Mouse (Mus musculus) intestine, embryonic 15.5 days (tissue): ENCODE measurements around the gene Hoxc8. TPM values are rescaled to one million over a fixed set of nuclear protein-coding genes. Genes with fewer than 3 reads are reported as not detected.

Experiments
- ATAC-seq: fragments of 200-750 bp; cut with Nextera tagmentation; 2 replicates; pipeline ENCODE4 v1.8.0; 2017; ENCODE audit warnings: moderate TSS enrichment, moderate library complexity
- H3K27ac ChIP-seq: fragments of 300-500 bp; sonication (generic); 2 replicates; pipeline ENCODE4 v1.5.1; 2015; ENCODE audit warnings: mild to moderate bottlenecking, inconsistent platforms
- H3K27me3 ChIP-seq: fragments of 300-500 bp; sonication (generic); replicated peaks from 2 replicates; pipeline ENCODE4 v1.6.1; 2015; ENCODE audit warnings: inconsistent platforms
- H3K36me3 ChIP-seq: fragments of 300-500 bp; sonication (generic); 2 replicates; pipeline ENCODE4 v1.6.1; 2015; ENCODE audit warnings: inconsistent platforms
- H3K4me1 ChIP-seq: fragments of 300-500 bp; sonication (generic); replicated peaks from 2 replicates; pipeline ENCODE4 v1.6.1; 2015; ENCODE audit warnings: inconsistent platforms
- H3K4me2 ChIP-seq: fragments of 300-500 bp; sonication (generic); replicated peaks from 2 replicates; pipeline ENCODE4 v1.6.1; 2015; ENCODE audit warnings: mild to moderate bottlenecking, inconsistent platforms
- H3K4me3 ChIP-seq: fragments of 300-500 bp; sonication (generic); replicated peaks from 2 replicates; pipeline ENCODE4 v1.5.1; 2015; ENCODE audit warnings: inconsistent platforms
- H3K9ac ChIP-seq: fragments of 300-500 bp; sonication (generic); 2 replicates; pipeline ENCODE4 v1.6.1; 2015; ENCODE audit warnings: inconsistent platforms
- H3K9me3 ChIP-seq: fragments of 300-500 bp; sonication (generic); 2 replicates; pipeline ENCODE4 v1.6.1; 2016; ENCODE audit warnings: inconsistent platforms
- WGBS: fragments of 180-500 bp; shearing (Covaris S2); methylation state at CpG from one replicate; pipeline ENCODE4 v1.1.7; 2015; 5-methylcytosine and 5-hydroxymethylcytosine counted together
- polyA plus RNA-seq: library from polyadenylated mRNA; unstranded; fragments of >200 nt; fragmentation: Nextera tagmentation; extraction: Ambion mirVana; gene quantifications from 2 replicates; pipeline ENCODE4 v1.2.1, GENCODE M21; 2015

The Hoxc8 gene
- polyA plus RNA-seq, 1 experiment from 2014 or later, result 7.0 TPM

DNA sequence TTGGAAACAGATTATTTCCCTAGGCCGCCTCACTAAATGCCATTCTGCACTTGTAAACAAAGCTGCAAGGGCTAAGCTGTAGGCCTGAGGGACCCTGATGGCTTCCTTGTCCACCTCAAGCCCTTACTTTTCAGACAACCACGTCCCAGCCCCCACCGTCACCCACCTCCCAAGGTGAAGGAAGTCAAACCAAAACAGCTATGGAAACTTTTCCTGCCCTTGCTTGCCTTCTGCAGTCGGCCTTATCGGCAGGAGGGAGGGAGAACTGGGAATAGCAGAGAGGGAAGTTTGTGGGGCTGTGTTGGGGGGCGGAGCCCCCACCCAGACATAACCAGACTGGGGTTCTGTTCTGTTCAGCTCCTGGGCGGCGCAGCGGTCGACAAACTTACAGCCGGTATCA lies 1.8 kb downstream of the Hoxc8 start:
- WGBS, result 10% methylated on average over 11 of the region's 11 CpGs
- peak overlapping the region; percentile 34 for H3K4me3 ChIP-seq
- H3K36me3 ChIP-seq, result no peaks in the 10 kb centered on the region
- peak overlapping the region; percentile 58 for H3K4me2 ChIP-seq
- H3K9ac ChIP-seq, result 0 out of 2 replicates have a peak overlapping the region, but pooled peaks have one; percentile 44
- H3K4me1 ChIP-seq, result no peaks in the 10 kb centered on the region
- H3K9me3 ChIP-seq, result no peaks in the 10 kb centered on the region
- H3K27me3 ChIP-seq, result peaks cover 82% of the 10 kb centered on the region
- H3K27ac ChIP-seq, result no peak overlapping the region
- ATAC-seq, result no peak

DNA sequence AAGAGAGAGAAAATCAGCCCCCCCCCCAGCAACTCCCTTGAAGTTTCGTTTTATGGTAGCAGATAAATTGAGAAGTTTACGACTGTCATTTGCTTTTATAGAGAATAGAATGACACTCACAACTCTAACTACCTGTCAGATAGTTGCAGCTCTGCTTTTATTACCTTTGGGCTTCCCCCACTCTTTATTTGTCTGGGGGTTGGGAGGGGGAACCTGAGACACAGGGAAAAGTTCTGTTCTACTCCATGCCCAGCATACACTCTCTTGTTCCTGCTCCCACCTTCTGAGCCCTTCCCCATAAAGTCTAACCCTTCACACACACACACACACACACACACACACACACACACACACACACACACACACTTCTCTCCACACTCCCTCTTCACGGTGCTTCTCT lies 2.5 kb downstream of the Hoxc8 start:
- no peak overlapping the region for H3K9ac ChIP-seq
- peaks cover 2% of the 10 kb centered on the region; the same call in 1 of the 2 replicates for H3K4me1 ChIP-seq
- peaks cover 83% of the 10 kb centered on the region for H3K27me3 ChIP-seq
- no peak overlapping the region for H3K27ac ChIP-seq
- ATAC-seq, result no peak
- H3K9me3 ChIP-seq, result no peaks in the 10 kb centered on the region
- no peaks in the 10 kb centered on the region for H3K36me3 ChIP-seq
- H3K4me3 ChIP-seq, result no peak overlapping the region
- WGBS, result 8% methylated on average over 3 of the region's 3 CpGs
- H3K4me2 ChIP-seq, result peak overlapping the region; percentile 58

DNA sequence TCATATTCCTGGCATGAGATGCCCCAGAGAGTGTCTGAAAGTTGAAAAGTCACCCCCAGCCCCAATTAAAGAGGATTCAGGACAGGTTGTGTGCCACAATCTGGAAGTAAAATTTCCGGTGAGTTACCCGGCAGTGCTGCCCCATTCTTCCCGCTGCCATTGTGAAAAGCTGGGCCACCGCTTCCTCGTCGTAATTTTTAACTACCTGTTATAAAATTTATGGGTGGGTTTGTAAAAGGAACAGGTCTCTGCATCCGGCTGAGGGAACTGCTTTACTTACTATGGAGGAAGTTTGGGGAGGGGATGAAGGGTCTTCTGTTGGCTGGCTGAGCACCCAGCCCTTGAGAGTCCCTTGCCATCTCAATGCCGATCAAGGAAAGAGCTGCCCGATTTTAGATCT lies 6.1 kb downstream of the Hoxc8 start:
- 10% methylated on average over 9 of the region's 9 CpGs for WGBS
- ATAC-seq, result no peak
- Histone ChIP-seq H3K27me3 (peaks cover 84% of the 10 kb centered on the region), H3K4me3 (no peak overlapping the region), H3K4me2 (peak overlapping the region; percentile 6; the same call in 1 of the 2 replicates), H3K27ac (no peak overlapping the region), H3K4me1 (peaks cover 19% of the 10 kb centered on the region; the same call in 1 of the 2 replicates), H3K9ac (peak overlapping the region; percentile 1; the same call in 1 of the 2 replicates), H3K36me3 (no peaks in the 10 kb centered on the region), H3K9me3 (no peaks in the 10 kb centered on the region)

DNA sequence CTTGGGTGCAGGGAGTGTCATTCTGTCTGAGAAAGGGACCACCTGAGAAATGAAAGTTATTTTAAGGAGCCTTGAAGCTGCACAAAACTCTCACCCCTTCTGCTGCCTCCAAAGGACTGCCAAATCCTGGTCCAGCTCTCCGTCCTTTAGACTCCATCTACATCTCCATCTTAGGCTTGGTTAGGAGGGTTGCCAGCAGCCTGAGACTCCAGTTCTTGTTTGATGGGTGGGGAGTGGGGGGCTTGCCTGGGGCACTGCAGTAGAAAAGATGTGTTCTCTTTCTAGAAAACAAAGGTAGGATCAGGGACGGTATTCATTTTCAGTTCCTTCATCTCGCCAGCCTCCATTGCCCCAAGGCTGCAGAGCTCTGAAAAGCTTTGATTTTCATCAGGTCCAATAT lies 7.0 kb downstream of the Hoxc8 start:
- Histone ChIP-seq H3K9ac (no peak overlapping the region; the same call in 1 of the 2 replicates), H3K27ac (peak overlapping the region; percentile 61)

DNA sequence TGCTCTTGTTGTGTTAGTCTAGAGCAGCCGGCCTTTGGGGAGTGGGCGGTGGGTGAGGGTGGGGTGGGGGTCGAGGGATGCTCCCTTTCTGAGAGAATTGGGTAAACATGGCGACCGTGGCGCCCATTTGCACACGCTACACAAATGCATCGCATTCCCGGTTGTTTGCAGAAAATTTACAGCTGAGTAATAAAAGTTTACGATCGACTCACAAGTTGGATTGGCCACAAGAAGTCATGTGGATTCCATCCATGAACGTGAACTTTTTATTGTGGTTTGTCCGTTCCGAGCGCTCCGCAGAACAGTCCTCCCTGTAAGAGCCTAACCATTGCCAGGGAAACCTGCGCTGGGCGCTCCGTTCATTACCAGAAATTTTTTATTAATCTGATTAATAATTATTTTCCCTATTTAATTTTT lies 7.5 kb downstream of the Hoxc8 start, which contains the start of gene Hoxc6:
Hoxc6 (plus strand) TSS at position 319 of the 417 bp plus-strand sequence.
- WGBS, result 3% methylated on average over 19 of the region's 19 CpGs
- ATAC-seq, result peak; percentile 57; the same call in 1 of the 2 replicates
- H3K9me3 ChIP-seq, result no peaks in the 10 kb centered on the region
- H3K4me3 ChIP-seq, result peak within 1 kb of the TSS; percentile 44
- peaks cover 23% of the 10 kb centered on the region; the same call in 1 of the 2 replicates for H3K4me1 ChIP-seq
- H3K36me3 ChIP-seq, result no peaks in the 10 kb centered on the region
- peak within 1 kb of the TSS; percentile 85 for H3K27ac ChIP-seq
- H3K27me3 ChIP-seq, result peaks cover 84% of the 10 kb centered on the region
- H3K9ac ChIP-seq, result peak within 1 kb of the TSS; percentile 42
- H3K4me2 ChIP-seq, result peak within 1 kb of the TSS; percentile 73

More for the DNA sequence above, 7.0 kb downstream of the Hoxc8 start:
- 9% methylated on average over 3 of the region's 3 CpGs for WGBS
- Histone ChIP-seq H3K27me3 (peaks cover 84% of the 10 kb centered on the region), H3K36me3 (no peaks in the 10 kb centered on the region), H3K9me3 (no peaks in the 10 kb centered on the region), H3K4me1 (peaks cover 23% of the 10 kb centered on the region; the same call in 1 of the 2 replicates), H3K4me3 (0 out of 2 replicates have a peak overlapping the region, but pooled peaks have one; percentile 44), H3K4me2 (peak overlapping the region; percentile 73)
- no peak for ATAC-seq

DNA sequence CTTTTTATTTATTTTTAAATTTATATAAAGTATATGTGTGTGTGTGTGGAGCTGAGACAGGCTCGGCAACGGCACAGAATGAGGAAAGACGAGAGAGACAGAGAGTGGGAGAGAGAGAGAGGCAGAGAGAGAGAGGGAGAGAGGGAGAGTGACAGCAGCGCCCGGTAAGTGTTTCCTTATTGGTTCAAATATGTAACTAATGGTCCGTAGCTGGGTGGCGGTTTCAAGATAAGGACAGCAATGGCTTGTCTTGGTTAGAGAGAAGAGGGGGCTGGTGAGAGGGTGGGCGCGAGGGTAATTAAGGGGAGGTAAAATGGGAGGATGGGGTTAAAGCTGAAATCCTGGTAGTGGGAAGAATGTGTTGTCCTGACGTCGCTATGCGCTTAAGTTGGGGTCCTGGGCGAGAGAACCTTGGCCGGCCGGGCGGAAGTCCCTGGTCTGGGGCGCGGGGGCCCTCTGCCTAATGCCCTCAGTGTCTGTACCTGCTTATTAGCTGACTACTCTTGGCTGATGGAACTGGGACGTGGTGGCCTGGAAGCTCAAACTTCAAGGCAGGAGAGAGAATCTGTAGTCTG lies 8.3 kb downstream of the Hoxc8 start:
- no peaks in the 10 kb centered on the region for H3K36me3 ChIP-seq
- 0 out of 2 replicates have a peak overlapping the region, but pooled peaks have one; percentile 42 for H3K9ac ChIP-seq
- peak overlapping the region; percentile 85 for H3K27ac ChIP-seq
- H3K4me2 ChIP-seq, result peak overlapping the region; percentile 73
- peaks cover 85% of the 10 kb centered on the region for H3K27me3 ChIP-seq
- peak overlapping the region; percentile 44 for H3K4me3 ChIP-seq
- ATAC-seq, result peak; percentile 21; the same call in 1 of the 2 replicates
- 1% methylated on average over 19 of the region's 19 CpGs for WGBS
- H3K4me1 ChIP-seq, result peaks cover 23% of the 10 kb centered on the region; the same call in 1 of the 2 replicates
- no peaks in the 10 kb centered on the region for H3K9me3 ChIP-seq

DNA sequence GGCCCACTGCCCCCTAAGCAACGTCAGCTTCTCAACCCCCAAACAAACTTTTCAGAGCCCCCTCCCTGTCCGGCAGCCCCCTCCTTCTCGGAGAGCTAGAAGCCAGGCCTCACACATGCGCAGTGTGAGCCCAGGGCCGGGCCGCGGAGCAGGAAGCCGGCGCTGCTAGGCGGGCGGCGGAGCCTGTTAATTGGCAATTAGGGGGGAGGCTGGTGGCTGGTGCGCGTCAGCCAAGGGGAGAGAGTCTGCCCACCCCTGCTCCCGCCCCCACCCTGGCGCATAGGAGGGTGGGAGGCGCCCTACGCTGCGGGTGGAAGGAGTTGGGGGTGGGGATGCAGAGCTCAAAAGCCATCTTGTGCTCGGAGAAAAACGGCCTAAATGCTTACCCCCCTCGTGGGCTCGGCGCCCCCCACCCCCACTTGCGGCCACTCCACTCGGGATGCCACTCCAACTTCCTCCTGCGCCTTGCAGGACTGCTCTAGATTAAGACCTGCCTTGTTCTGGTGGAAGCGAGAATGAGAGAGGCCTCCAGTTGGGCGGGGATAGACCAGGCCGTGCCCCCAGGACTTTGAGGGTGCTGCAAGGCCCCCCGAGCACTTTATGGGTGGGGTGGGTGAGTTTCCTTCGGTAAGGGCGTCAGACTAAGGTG lies 8.9 kb downstream of the Hoxc8 start:
- peak overlapping the region; percentile 73 for H3K4me2 ChIP-seq
- no peaks in the 10 kb centered on the region for H3K9me3 ChIP-seq
- ATAC-seq, result peak; percentile 82
- peak overlapping the region; percentile 85 for H3K27ac ChIP-seq
- peak overlapping the region; percentile 44 for H3K4me3 ChIP-seq
- peak overlapping the region; percentile 42 for H3K9ac ChIP-seq
- peaks cover 23% of the 10 kb centered on the region; the same call in 1 of the 2 replicates for H3K4me1 ChIP-seq
- peaks cover 90% of the 10 kb centered on the region for H3K27me3 ChIP-seq
- H3K36me3 ChIP-seq, result no peaks in the 10 kb centered on the region
- WGBS, result 1% methylated on average over 33 of the region's 33 CpGs

DNA sequence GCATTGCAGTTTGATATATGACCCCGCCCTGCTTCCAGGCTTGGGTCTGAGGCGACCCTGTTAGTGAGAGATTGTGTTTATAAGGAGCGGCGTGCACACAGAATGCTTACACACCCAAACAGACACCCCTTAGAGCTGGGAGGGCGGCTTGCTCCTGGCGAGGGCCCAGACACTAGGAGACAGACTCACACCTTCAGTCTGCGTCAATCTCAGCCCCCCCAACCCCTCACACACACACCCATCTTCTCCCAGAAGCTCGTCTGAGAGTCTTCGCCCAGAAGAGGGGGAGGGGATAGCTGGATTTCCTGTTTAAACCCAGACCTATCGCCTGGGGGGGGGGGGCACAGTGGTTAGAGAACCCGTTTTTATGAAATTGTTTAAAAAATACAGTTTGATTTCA lies 9.5 kb downstream of the Hoxc8 start:
- Histone ChIP-seq H3K27ac (peak overlapping the region; percentile 85), H3K9me3 (no peaks in the 10 kb centered on the region), H3K27me3 (peaks cover 91% of the 10 kb centered on the region), H3K4me2 (peak overlapping the region; percentile 73), H3K9ac (no peak overlapping the region), H3K4me3 (peak overlapping the region; percentile 44), H3K4me1 (peaks cover 23% of the 10 kb centered on the region; the same call in 1 of the 2 replicates), H3K36me3 (no peaks in the 10 kb centered on the region)
- peak; percentile 27 for ATAC-seq
- WGBS, result 5% methylated on average over 10 of the region's 11 CpGs

DNA sequence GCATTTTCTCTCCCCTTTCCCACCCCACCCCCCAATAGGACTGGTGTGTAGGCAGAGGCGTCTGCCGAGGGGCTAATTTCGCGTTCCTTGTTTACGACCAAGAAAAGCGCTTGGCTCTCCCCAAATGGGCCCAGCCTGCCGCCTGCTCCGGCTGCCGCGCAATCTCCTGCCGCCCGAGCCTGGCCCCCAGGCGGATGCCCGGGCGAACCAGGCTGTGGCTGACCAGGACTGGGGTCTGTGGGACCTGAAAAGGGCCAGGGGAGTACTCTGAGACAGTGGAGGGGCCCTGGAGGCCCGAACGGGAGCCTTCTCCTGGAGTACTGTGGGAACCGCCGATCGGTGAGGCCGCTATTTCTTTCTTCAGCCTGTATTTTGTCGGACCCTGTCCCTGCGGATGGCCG lies 10.1 kb downstream of the Hoxc8 start:
- Histone ChIP-seq H3K4me2 (peak overlapping the region; percentile 73), H3K9me3 (no peaks in the 10 kb centered on the region), H3K4me3 (peak overlapping the region; percentile 44), H3K36me3 (no peaks in the 10 kb centered on the region), H3K4me1 (peaks cover 23% of the 10 kb centered on the region; the same call in 1 of the 2 replicates), H3K9ac (peak overlapping the region; percentile 60), H3K27ac (peak overlapping the region; percentile 85), H3K27me3 (peaks cover 91% of the 10 kb centered on the region)
- 5% methylated on average over 24 of the region's 24 CpGs for WGBS
- ATAC-seq, result no peak

DNA sequence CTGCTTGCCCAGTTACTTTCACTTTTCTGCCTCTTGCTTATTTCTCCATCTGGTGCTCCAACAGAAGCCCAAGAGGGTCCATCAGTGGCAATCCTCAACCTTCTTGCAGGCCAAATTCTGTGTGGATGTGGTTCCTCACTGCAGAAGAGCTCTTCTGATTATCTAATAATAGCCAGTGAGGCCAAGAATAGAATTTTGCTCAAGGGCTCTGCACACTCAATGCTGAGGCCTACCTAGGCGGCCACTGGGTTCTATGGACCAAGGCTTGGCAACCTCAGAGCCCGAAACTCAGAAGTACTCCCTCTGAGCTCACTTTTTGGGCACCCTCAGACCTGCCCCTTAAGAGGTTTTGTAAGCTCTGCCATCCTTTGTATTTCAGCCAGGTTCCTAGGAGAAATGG lies 11.0 kb downstream of the Hoxc8 start:
- Histone ChIP-seq H3K27ac (peak overlapping the region; percentile 85; the same call in 1 of the 2 replicates), H3K4me2 (peak overlapping the region; percentile 73), H3K9ac (peak overlapping the region; percentile 20; the same call in 1 of the 2 replicates), H3K9me3 (no peaks in the 10 kb centered on the region), H3K36me3 (no peaks in the 10 kb centered on the region), H3K4me1 (peaks cover 23% of the 10 kb centered on the region; the same call in 1 of the 2 replicates), H3K27me3 (peaks cover 93% of the 10 kb centered on the region), H3K4me3 (peak overlapping the region; percentile 44; the same call in 1 of the 2 replicates)
- no peak for ATAC-seq
- 50% methylated on average over 2 of the region's 2 CpGs for WGBS

DNA sequence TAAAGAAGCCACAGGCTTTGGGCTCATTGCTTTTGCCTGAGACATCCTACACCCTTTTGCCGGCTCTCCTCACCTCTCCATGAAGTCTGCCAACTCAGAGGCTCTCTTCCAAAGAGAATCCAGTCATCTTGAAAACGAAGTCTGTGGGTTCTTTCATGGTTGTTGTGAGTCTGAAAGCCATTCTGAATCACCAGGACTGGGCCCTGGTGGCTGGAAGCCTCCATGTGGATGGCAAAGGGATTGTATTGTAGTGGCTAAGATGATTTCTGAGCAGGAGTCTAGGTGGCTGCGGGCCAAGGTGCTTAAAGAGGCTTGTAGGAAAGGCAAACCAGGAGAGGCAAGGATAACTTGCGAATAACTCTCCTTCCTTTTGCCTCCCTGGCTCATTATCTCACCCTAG lies 11.7 kb downstream of the Hoxc8 start:
- H3K27ac ChIP-seq, result peak overlapping the region; percentile 33; the same call in 1 of the 2 replicates

DNA sequence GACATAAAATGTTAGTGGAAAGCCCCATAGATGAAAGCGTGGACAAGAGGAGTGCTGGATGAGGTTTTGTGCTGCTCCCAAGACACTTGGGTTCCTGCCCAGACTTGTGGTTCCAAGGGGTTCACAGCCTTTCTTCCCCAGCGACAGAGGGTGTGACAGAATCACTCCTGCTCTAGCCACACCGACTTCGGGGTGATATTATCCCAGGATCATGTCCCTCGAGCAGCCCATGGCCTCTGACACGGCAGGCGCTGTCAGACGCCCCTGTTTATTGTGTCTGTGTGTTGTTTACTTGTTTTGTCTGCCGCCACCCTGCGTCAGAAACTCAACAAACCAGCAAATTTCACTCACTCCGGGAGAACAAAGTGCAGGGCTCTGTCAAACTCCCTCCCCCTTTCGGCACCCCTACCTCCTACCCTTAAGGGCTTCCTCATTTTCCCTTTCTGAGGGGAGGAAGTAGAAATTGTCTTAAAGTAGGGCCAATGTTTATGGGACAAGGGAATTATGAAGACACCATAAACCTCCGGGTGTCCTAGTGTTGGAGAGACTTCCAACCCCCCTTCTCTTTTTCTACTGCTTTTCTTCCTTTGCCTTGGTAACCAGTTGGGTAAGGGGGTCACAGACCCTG lies 12.5 kb downstream of the Hoxc8 start:
- 25% methylated on average over 13 of the region's 13 CpGs for WGBS
- no peaks in the 10 kb centered on the region for H3K36me3 ChIP-seq
- no peak for ATAC-seq
- H3K4me3 ChIP-seq, result no peak overlapping the region
- no peak overlapping the region for H3K9ac ChIP-seq
- peak overlapping the region; percentile 33; the same call in 1 of the 2 replicates for H3K27ac ChIP-seq
- H3K4me2 ChIP-seq, result peak overlapping the region; percentile 73; the same call in 1 of the 2 replicates
- peaks cover 21% of the 10 kb centered on the region; the same call in 1 of the 2 replicates for H3K4me1 ChIP-seq
- no peaks in the 10 kb centered on the region for H3K9me3 ChIP-seq
- H3K27me3 ChIP-seq, result peaks cover 90% of the 10 kb centered on the region

More for the DNA sequence above, 11.7 kb downstream of the Hoxc8 start:
- Histone ChIP-seq H3K27me3 (peaks cover 92% of the 10 kb centered on the region), H3K36me3 (no peaks in the 10 kb centered on the region), H3K4me3 (no peak overlapping the region), H3K9me3 (no peaks in the 10 kb centered on the region), H3K4me1 (peaks cover 23% of the 10 kb centered on the region; the same call in 1 of the 2 replicates), H3K9ac (peak overlapping the region; percentile 5; the same call in 1 of the 2 replicates), H3K4me2 (peak overlapping the region; percentile 73)
- WGBS, result 35% methylated on average over 4 of the region's 4 CpGs
- no peak for ATAC-seq
